Mouse (Mus musculus) stomach, embryonic 16.5 days (tissue): ENCODE results near the gene Piwil4. TPM values are rescaled to one million over a fixed set of nuclear protein-coding genes. Genes with fewer than 3 reads are reported as not detected.
A peak's percentile ranks its signal among the peaks of the same experiment; 100 is the strongest.

Source experiments
- ATAC-seq: fragments of 200-750 bp; cut with Nextera tagmentation; 2 replicates; pipeline ENCODE4 v1.8.0; 2017; ENCODE audit warnings: moderate number of reproducible peaks, moderate TSS enrichment; ENCODE audit not compliant: insufficient read depth, low FRiP score
- H3K27ac ChIP-seq: fragments of 300-500 bp; sonication (generic); 2 replicates; pipeline ENCODE4 v1.5.1; 2014; ENCODE audit warnings: low read length
- H3K27me3 ChIP-seq: fragments of 300-500 bp; sonication (generic); 2 replicates; pipeline ENCODE4 v1.6.1; 2014; ENCODE audit warnings: low read length, control low read depth, mixed read lengths; ENCODE audit not compliant: control insufficient read depth, insufficient read depth
- H3K36me3 ChIP-seq: fragments of 300-500 bp; sonication (generic); 2 replicates; pipeline ENCODE4 v1.6.1; 2014; ENCODE audit warnings: low read length; ENCODE audit not compliant: control insufficient read depth, insufficient read depth
- H3K4me1 ChIP-seq: fragments of 300-500 bp; sonication (generic); 2 replicates; pipeline ENCODE4 v1.6.1; 2014; ENCODE audit warnings: low read length, control low read depth, mixed read lengths; ENCODE audit not compliant: control insufficient read depth, insufficient read depth
- H3K4me2 ChIP-seq: fragments of 300-500 bp; sonication (generic); 2 replicates; pipeline ENCODE4 v1.6.1; 2014; ENCODE audit warnings: low read depth, low read length, mixed read lengths
- H3K4me3 ChIP-seq: fragments of 300-500 bp; sonication (generic); replicated peaks from 2 replicates; pipeline ENCODE4 v1.5.1; 2014; ENCODE audit warnings: mild to moderate bottlenecking, low read length
- H3K9ac ChIP-seq: fragments of 300-500 bp; sonication (generic); 2 replicates; pipeline ENCODE4 v1.6.1; 2014; ENCODE audit warnings: low read length
- H3K9me3 ChIP-seq: fragments of 300-500 bp; sonication (generic); replicated peaks from 2 replicates; pipeline ENCODE4 v1.6.1; 2016; ENCODE audit warnings: low read length, control low read depth; ENCODE audit not compliant: control insufficient read depth
- WGBS: fragments of 180-500 bp; shearing (Covaris S2); extraction: QIAGEN DNeasy Blood & Tissue Kit; methylation state at CpG from one replicate; pipeline ENCODE4 v1.1.7; 2014; 5-methylcytosine and 5-hydroxymethylcytosine counted together
- polyA plus RNA-seq: library from polyadenylated mRNA; unstranded; fragments of >200 nt; fragmentation: Nextera tagmentation; extraction: Ambion mirVana; gene quantifications from 2 replicates; pipeline ENCODE4 v1.2.1, GENCODE M21; 2015

The Piwil4 gene
- polyA plus RNA-seq, result 0.07 and 0.15 TPM in 2 replicates

DNA sequence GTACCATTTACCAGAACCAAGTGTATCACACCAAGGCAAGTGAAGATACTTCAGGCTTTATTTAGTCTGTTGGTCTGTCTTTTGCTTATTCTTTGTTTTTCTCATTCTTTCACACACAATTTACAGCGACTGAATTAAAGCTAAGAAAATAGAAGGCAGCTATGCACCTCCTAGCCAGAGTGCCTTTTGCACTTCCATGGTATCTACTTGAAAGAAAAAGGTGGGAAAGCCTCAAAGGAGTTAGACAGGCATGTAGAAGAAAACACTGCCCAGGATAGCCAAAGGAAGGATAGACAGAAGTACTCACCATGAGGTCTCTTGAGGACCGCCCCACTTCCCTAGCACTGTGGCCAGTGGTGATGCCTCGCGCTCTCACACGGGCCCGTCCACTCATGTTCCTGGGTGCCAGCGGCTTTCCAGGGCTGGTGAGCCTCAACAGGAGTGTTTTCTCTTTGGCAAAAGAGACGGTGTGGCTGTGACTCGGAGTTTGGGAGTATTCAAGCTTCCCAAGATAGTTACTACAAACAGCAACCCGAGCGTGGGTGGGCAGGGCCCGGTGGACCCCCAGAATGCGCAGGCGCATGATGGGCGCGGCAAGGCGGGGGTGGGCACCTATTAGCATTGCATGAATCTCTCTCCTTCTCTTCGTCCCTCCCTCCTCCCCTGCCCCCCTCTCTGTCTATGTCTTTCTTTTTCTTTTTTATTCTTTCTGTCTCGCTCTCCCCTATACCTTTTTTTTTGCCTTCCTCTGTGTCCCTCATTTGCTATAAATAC, at the start of gene Piwil4:
Gene Piwil4 (minus strand): TSS at position 583 of the 774 bp plus-strand sequence.
- Histone ChIP-seq H3K4me1 (no peaks in the 10 kb centered on the region), H3K9me3 (no peaks in the 10 kb centered on the region), H3K9ac (no peak within 1 kb of the TSS), H3K36me3 (no peaks in the 10 kb centered on the region), H3K4me3 (no peak within 1 kb of the TSS), H3K4me2 (no peak within 1 kb of the TSS), H3K27ac (no peak within 1 kb of the TSS), H3K27me3 (no peaks in the 10 kb centered on the region)
- no peak for ATAC-seq
- WGBS, result 80% methylated on average over 19 of the region's 19 CpGs

DNA sequence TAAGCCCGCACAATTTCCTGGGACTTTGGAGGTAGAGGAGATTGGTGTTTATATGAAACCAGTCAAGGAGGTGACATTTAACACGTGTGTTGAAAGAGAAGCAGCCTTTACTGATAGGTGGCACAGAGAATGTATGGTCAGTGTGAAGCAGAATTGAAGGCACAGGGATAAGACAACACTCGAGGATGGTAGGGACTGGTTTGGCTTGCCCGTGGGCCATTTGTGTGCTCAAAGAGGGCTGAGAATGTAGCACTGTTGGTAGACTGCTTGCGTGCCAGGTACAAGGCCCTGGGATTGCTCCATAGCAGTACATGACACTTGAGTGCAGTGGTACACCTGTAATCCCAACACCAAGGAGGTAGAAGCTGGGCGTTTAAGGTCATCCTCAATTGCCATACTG, 46.8 kb upstream of the Piwil4 start:
- Histone ChIP-seq H3K4me3 (no peak overlapping the region), H3K4me2 (no peak overlapping the region), H3K27me3 (no peaks in the 10 kb centered on the region), H3K4me1 (0 out of 2 replicates have a peak, but pooled peaks cover 4% of the 10 kb centered on the region), H3K27ac (no peak overlapping the region), H3K9me3 (no peaks in the 10 kb centered on the region), H3K36me3 (peaks cover 4% of the 10 kb centered on the region; the same call in 1 of the 2 replicates), H3K9ac (no peak overlapping the region)
- 86% methylated on average over 6 of the region's 6 CpGs for WGBS
- no peak for ATAC-seq

DNA sequence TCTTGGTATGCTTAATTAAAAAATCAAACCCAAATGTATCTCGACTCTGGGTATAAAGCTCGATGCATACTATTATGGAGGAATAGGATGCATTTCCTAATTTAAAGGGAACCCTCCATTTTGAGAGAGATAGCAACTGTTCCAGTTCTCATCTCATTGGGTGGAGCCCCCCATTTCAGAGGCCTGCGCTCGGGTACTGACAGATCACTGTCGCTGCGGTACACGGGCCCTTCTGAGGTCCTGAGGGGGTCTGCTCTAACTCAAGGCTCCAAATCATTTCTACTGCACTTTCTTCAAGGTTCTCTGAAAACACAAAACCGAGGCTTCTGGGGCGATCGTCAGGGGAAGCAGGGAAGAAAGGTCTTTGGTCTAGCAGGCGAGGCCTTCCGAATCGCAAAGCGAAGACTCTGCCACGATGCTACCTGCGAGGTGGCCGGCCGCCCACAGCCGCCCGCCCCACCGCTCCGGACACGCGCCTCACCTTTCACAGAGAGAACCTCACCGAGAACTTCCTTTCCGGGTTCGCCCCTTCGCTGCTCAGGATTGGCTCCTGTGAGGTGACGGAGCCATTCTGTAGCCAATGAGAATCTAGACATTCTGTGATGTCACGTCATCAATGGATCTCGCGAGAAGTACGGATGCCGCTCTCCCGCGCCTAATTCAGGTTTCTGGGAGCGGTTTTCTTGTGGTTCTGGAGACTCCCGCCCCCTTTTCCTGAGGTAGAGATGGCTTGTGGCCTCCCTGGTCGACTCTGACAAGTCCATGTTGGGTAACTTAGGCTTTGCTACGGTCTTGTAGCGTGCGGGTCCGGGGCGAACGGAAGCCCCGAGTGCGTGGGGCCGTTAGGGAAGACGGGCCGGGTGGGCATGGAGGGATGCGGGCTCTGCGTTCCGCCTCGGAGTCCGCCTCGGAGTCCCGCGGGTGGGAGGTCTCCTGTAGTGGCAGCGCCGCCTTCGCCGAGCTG, 43.8 kb upstream of the Piwil4 start, which contains the start of the genes Mre11a and Ankrd49:
Gene Mre11a (plus strand): TSS at position 616 of the 964 bp plus-strand sequence.
Gene Ankrd49 (minus strand): TSS at position 818 of the 964 bp plus-strand sequence.
- H3K9me3 ChIP-seq, result no peaks in the 10 kb centered on the region
- peak; percentile 99 for ATAC-seq
- peak within 1 kb of the TSS; percentile 90 for H3K4me2 ChIP-seq
- H3K27ac ChIP-seq, result peak within 1 kb of the TSS; percentile 98
- under 1% methylated on average over 62 of the region's 62 CpGs for WGBS
- H3K36me3 ChIP-seq, result 0 out of 2 replicates have a peak, but pooled peaks cover 4% of the 10 kb centered on the region
- 0 out of 2 replicates have a peak, but pooled peaks cover 4% of the 10 kb centered on the region for H3K4me1 ChIP-seq
- H3K27me3 ChIP-seq, result no peaks in the 10 kb centered on the region
- peak within 1 kb of the TSS; percentile 66 for H3K4me3 ChIP-seq
- H3K9ac ChIP-seq, result peak within 1 kb of the TSS; percentile 84

DNA sequence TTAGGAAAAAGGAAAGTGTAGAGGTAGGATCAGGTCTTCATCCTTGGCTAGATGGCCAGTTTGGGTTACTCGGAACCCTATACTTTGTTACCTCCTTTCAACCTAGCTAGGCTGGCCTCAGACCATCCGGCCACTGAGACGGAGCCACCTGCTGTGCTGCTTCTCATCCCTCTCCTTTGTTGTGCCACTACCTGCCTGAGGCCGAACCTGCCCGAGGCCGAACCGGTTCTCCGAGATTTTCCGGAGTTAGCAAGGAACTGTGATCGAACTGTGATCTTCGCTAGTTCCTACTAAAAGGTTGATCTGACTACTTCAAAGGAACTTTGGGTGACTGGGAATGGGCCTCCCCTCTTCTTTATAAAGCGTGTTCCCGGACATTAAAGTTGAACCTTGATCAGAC, 37.8 kb upstream of the Piwil4 start:
- no peaks in the 10 kb centered on the region for H3K27me3 ChIP-seq
- WGBS, result 39% methylated on average over 13 of the region's 13 CpGs
- no peaks in the 10 kb centered on the region for H3K4me1 ChIP-seq
- H3K4me3 ChIP-seq, result no peak overlapping the region
- H3K9me3 ChIP-seq, result no peaks in the 10 kb centered on the region
- ATAC-seq, result no peak
- H3K36me3 ChIP-seq, result 0 out of 2 replicates have a peak, but pooled peaks cover 4% of the 10 kb centered on the region
- no peak overlapping the region for H3K9ac ChIP-seq
- H3K4me2 ChIP-seq, result 0 out of 2 replicates have a peak overlapping the region, but pooled peaks have one; percentile 9
- 0 out of 2 replicates have a peak overlapping the region, but pooled peaks have one; percentile 14 for H3K27ac ChIP-seq

DNA sequence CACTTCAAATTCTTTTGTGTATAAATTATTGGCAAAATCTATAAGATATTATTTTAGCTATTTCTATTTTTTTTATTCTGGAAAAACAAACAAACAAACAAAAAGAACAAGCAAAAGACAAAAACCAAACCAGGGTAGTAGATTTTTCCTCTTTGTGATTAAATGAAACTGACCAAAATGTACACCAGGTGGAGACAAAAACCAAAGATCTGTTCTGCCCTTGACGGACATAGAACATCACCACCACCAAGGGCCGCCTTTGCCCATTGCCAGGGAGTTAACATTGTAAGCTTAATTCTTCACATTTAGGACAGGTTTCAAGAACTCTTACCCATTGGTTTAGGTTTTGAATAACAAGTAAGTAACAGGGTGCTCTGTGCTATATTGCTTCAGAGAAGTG, 33.3 kb upstream of the Piwil4 start:
- no peaks in the 10 kb centered on the region for H3K36me3 ChIP-seq
- H3K27ac ChIP-seq, result no peak overlapping the region
- H3K4me2 ChIP-seq, result no peak overlapping the region
- H3K9ac ChIP-seq, result no peak overlapping the region
- 31% methylated on average over 2 of the region's 2 CpGs for WGBS
- no peak for ATAC-seq
- H3K27me3 ChIP-seq, result peaks cover 10% of the 10 kb centered on the region; the same call in 1 of the 2 replicates
- no peaks in the 10 kb centered on the region for H3K9me3 ChIP-seq
- H3K4me1 ChIP-seq, result no peaks in the 10 kb centered on the region
- no peak overlapping the region for H3K4me3 ChIP-seq

DNA sequence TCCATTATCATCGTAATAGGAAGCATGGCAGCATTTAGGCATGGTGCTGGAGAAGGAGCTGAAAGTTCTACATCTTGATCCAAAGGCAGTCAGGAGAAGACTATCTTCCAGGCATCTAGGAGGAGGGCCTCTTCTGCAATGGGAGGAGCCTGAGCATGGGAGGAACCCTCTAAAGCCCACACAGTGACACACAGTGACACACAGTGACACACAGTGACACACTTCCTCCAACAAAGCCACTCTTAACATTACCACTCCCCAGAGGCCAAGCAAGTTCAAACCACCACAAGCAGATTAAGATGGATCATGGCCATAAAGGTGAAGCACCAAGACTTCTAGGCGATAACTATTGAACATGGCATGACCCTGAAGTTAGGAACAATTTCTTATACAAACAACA, 31.5 kb upstream of the Piwil4 start:
- WGBS, result 87% methylated on average over 2 of the region's 2 CpGs
- Histone ChIP-seq H3K4me3 (no peak overlapping the region), H3K27ac (no peak overlapping the region), H3K9me3 (no peaks in the 10 kb centered on the region), H3K9ac (no peak overlapping the region), H3K4me1 (no peaks in the 10 kb centered on the region), H3K36me3 (no peaks in the 10 kb centered on the region), H3K4me2 (no peak overlapping the region), H3K27me3 (peaks cover 10% of the 10 kb centered on the region; the same call in 1 of the 2 replicates)
- no peak for ATAC-seq

DNA sequence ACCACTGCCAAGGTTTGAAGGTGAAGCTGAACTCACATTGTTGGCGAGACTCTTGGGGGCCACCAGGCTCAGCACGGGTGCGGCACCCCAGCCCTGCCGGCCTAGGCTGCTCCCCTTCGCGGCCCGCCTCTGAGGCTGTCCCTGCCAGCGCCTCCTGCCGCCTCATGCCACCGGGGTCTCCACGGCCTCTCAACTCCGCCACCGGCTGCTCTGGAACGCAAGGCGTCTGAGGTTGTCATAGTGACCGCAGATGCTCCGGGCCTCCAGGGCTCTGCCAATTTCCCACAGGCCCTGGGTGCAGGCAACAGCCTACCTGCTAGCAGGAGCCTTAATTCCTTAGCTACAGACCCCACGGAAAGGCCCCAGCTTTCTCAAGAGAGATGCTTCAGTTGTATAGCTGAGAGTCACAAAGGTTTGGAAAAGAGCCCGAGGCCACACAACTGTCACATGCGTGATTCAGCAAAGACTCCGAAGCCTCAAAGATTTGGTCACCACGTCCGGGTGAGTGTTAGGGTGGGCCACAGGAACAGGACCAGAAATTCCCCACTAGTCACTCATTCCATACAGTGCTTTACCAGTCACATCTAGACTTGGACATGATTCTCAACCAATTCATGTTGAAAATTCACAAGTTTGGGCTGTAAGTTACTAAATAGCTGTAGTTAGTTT, 30.4 kb upstream of the Piwil4 start, which contains the start of gene 1700012B09Rik:
Gene 1700012B09Rik (minus strand): TSS at position 228 of the 669 bp plus-strand sequence.
- no peak within 1 kb of the TSS for H3K4me3 ChIP-seq
- H3K9me3 ChIP-seq, result no peaks in the 10 kb centered on the region
- H3K9ac ChIP-seq, result no peak within 1 kb of the TSS
- ATAC-seq, result no peak
- H3K4me2 ChIP-seq, result no peak within 1 kb of the TSS
- no peaks in the 10 kb centered on the region for H3K4me1 ChIP-seq
- H3K27ac ChIP-seq, result no peak within 1 kb of the TSS
- H3K36me3 ChIP-seq, result no peaks in the 10 kb centered on the region
- peaks cover 10% of the 10 kb centered on the region; the same call in 1 of the 2 replicates for H3K27me3 ChIP-seq
- WGBS, result 22% methylated on average over 23 of the region's 23 CpGs

DNA sequence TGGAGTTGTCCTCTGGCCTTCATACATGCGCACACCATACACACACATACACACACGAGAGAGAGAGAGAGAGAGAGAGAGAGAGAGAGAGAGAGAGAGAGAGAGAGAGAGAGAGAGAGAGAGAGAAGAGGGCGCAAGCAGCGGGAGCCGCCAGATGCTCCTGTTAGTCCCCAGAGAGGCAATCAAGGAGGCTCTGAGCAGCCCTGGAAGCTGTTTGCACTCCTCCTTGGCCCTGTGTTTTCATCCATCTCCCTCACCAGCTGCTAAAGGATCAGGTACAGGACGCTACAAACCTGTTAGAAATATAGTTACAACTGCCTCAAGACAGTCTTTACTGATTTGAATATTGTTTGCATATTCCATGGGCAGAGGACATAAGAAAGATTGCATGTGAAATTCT, 29.3 kb upstream of the Piwil4 start:
- Histone ChIP-seq H3K9ac (no peak overlapping the region), H3K27me3 (peaks cover 10% of the 10 kb centered on the region; the same call in 1 of the 2 replicates), H3K4me2 (no peak overlapping the region), H3K36me3 (no peaks in the 10 kb centered on the region), H3K27ac (no peak overlapping the region), H3K4me1 (no peaks in the 10 kb centered on the region), H3K4me3 (no peak overlapping the region), H3K9me3 (no peaks in the 10 kb centered on the region)
- WGBS, result 49% methylated on average over 6 of the region's 6 CpGs
- ATAC-seq, result no peak
